Mouse (Mus musculus) brain, embryonic 14.5 days (tissue): ENCODE results near the gene Atg4a-ps.

Source experiments
- CTCF ChIP-seq: fragments of 200-500 bp; IDR thresholded peaks from 2 replicates; pipeline ENCODE4 v1.5.1; 2012; ENCODE audit warnings: inconsistent platforms, mild to moderate bottlenecking, moderate library complexity, borderline replicate concordance; ENCODE audit not compliant: insufficient read depth, insufficient read length; ENCODE audit errors: extremely low read depth
- POLR2A ChIP-seq: fragments of 200-500 bp; IDR thresholded peaks from 2 replicates; pipeline ENCODE4 v1.6.1; 2012; ENCODE audit warnings: mild to moderate bottlenecking, inconsistent platforms, borderline replicate concordance; ENCODE audit not compliant: poor library complexity, insufficient read depth, insufficient read length, severe bottlenecking; ENCODE audit errors: extremely low read depth

DNA sequence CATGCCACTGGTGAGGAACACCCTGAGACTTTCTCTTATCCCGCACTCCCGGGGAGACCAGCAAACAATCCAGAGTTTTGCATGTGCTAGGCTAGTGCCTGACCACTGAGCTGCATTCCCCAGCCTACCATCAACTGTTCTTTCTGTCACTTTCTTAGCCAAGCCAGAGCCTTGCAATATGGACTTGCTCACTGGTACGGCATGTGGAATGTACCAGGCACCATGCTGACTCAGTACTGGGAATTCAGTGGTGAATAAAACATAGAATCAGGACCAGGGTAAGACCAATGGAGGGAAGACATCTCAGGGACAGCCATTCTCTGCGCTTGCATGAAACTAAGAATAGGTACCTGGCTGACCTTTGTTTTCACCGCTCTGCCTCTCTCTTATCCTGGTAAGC lies 35.6 kb downstream of the Atg4a-ps start:
- TF ChIP-seq CTCF (no peak), POLR2A (no peak)
